Mouse (Mus musculus): Measurements from ENCODE around the gene Znrf3. TPM values are rescaled to one million over a fixed set of nuclear protein-coding genes. Genes with fewer than 3 reads are reported as not detected.

Gene Znrf3
- polyA plus RNA-seq, 1 experiment from 2014 or later, result 13.1 TPM

- no peak for DNase-seq (ENCODE audit: low spot score)
- Histone ChIP-seq H3K36me3 (replicated peaks) (peaks cover 4% of the 10 kb centered on the region), H3K27ac (replicated peaks) (no peak overlapping the region), H3K27me3 (replicated peaks; ENCODE audit: low read depth, poor library complexity, severe bottlenecking) (no peaks in the 10 kb centered on the region), H3K4me3 (no peak overlapping the region), H3K9me3 (no peaks in the 10 kb centered on the region), H3K4me1 (no peaks in the 10 kb centered on the region)
- 93% methylated on average over 1 of the region's 1 CpGs for WGBS
Measured at GRCm38 (mm10) chr11:5354753-5355152, 89.9 kb downstream of the Znrf3 start.

- H3K9me3 ChIP-seq, result no peaks in the 10 kb centered on the region
- H3K27ac ChIP-seq (replicated peaks), result no peak overlapping the region
- H3K36me3 ChIP-seq (replicated peaks), result peaks cover 4% of the 10 kb centered on the region
- no peak for DNase-seq (ENCODE audit: low spot score)
- no peaks in the 10 kb centered on the region for H3K4me1 ChIP-seq
- H3K27me3 ChIP-seq (replicated peaks; ENCODE audit: low read depth, poor library complexity, severe bottlenecking), result no peaks in the 10 kb centered on the region
- H3K4me3 ChIP-seq, result no peak overlapping the region
Measured at GRCm38 (mm10) chr11:5353032-5353431, 91.6 kb downstream of the Znrf3 start.

GRCm38 (mm10) chr11:5349483-5349882 is 95.2 kb downstream of the Znrf3 start:
- H3K4me1 ChIP-seq, result 0 out of 2 replicates have a peak, but pooled peaks cover 5% of the 10 kb centered on the region
- H3K27ac ChIP-seq (replicated peaks), result no peak overlapping the region
- peaks cover 4% of the 10 kb centered on the region for H3K36me3 ChIP-seq (replicated peaks)
- H3K27me3 ChIP-seq (replicated peaks; ENCODE audit: low read depth, poor library complexity, severe bottlenecking), result no peaks in the 10 kb centered on the region
- no peaks in the 10 kb centered on the region for H3K9me3 ChIP-seq
- no peak for DNase-seq (ENCODE audit: low spot score)
- WGBS, result 96% methylated on average over 5 of the region's 5 CpGs
- no peak overlapping the region for H3K4me3 ChIP-seq

- Histone ChIP-seq H3K36me3 (replicated peaks) (no peaks in the 10 kb centered on the region; the same call in 1 of the 2 replicates), H3K4me3 (no peak overlapping the region), H3K4me1 (0 out of 2 replicates have a peak, but pooled peaks cover 5% of the 10 kb centered on the region), H3K27me3 (replicated peaks; ENCODE audit: low read depth, poor library complexity, severe bottlenecking) (no peaks in the 10 kb centered on the region), H3K9me3 (no peaks in the 10 kb centered on the region), H3K27ac (replicated peaks) (no peak overlapping the region)
- WGBS, result 72% methylated on average over 4 of the region's 4 CpGs
- DNase-seq (ENCODE audit: low spot score), result no peak
Measured at GRCm38 (mm10) chr11:5346845-5347640, 97.6 kb downstream of the Znrf3 start.

- Histone ChIP-seq H3K9me3 (no peaks in the 10 kb centered on the region), H3K27ac (replicated peaks) (no peak overlapping the region), H3K4me1 (0 out of 2 replicates have a peak, but pooled peaks cover 5% of the 10 kb centered on the region), H3K4me3 (no peak overlapping the region), H3K27me3 (replicated peaks; ENCODE audit: low read depth, poor library complexity, severe bottlenecking) (no peaks in the 10 kb centered on the region), H3K36me3 (replicated peaks) (no peaks in the 10 kb centered on the region)
- DNase-seq (ENCODE audit: low spot score), result no peak
- 92% methylated on average over 4 of the region's 4 CpGs for WGBS
Measured at GRCm38 (mm10) chr11:5343748-5344147, 100.9 kb downstream of the Znrf3 start.

GRCm38 (mm10) chr11:5339732-5340131 is 104.9 kb downstream of the Znrf3 start:
- no peaks in the 10 kb centered on the region for H3K4me1 ChIP-seq
- no peak for DNase-seq (ENCODE audit: low spot score)
- no peaks in the 10 kb centered on the region for H3K27me3 ChIP-seq (replicated peaks; ENCODE audit: low read depth, poor library complexity, severe bottlenecking)
- no peak overlapping the region for H3K27ac ChIP-seq (replicated peaks)
- H3K36me3 ChIP-seq (replicated peaks), result peaks cover 21% of the 10 kb centered on the region
- 94% methylated on average over 1 of the region's 1 CpGs for WGBS
- no peaks in the 10 kb centered on the region for H3K9me3 ChIP-seq
- no peak overlapping the region for H3K4me3 ChIP-seq

GRCm38 (mm10) chr11:5336852-5337251 is 107.8 kb downstream of the Znrf3 start:
- DNase-seq (ENCODE audit: low spot score), result no peak
- WGBS, result 80% methylated on average over 7 of the region's 7 CpGs
- no peaks in the 10 kb centered on the region for H3K4me1 ChIP-seq
- no peaks in the 10 kb centered on the region for H3K27me3 ChIP-seq (replicated peaks; ENCODE audit: low read depth, poor library complexity, severe bottlenecking)
- H3K9me3 ChIP-seq, result no peaks in the 10 kb centered on the region
- peaks cover 36% of the 10 kb centered on the region for H3K36me3 ChIP-seq (replicated peaks)
- H3K27ac ChIP-seq (replicated peaks), result no peak overlapping the region
- no peak overlapping the region for H3K4me3 ChIP-seq

- H3K9me3 ChIP-seq, result no peaks in the 10 kb centered on the region
- DNase-seq (ENCODE audit: low spot score), result no peak
- no peak overlapping the region for H3K27ac ChIP-seq (replicated peaks)
- H3K4me1 ChIP-seq, result no peaks in the 10 kb centered on the region
- H3K4me3 ChIP-seq, result no peak overlapping the region
- H3K36me3 ChIP-seq (replicated peaks), result peaks cover 41% of the 10 kb centered on the region
- no peaks in the 10 kb centered on the region for H3K27me3 ChIP-seq (replicated peaks; ENCODE audit: low read depth, poor library complexity, severe bottlenecking)
Measured at GRCm38 (mm10) chr11:5336269-5336668, 108.4 kb downstream of the Znrf3 start.

- H3K4me1 ChIP-seq, result no peaks in the 10 kb centered on the region
- H3K36me3 ChIP-seq (replicated peaks), result peaks cover 36% of the 10 kb centered on the region
- no peak overlapping the region for H3K4me3 ChIP-seq
- WGBS, result 95% methylated on average over 4 of the region's 4 CpGs
- no peaks in the 10 kb centered on the region for H3K9me3 ChIP-seq
- H3K27ac ChIP-seq (replicated peaks), result no peak overlapping the region
- no peaks in the 10 kb centered on the region for H3K27me3 ChIP-seq (replicated peaks; ENCODE audit: low read depth, poor library complexity, severe bottlenecking)
- no peak for DNase-seq (ENCODE audit: low spot score)
Measured at GRCm38 (mm10) chr11:5330851-5331250, 113.8 kb downstream of the Znrf3 start.

- WGBS, result 54% methylated on average over 1 of the region's 1 CpGs
- no peak overlapping the region for H3K4me3 ChIP-seq
Measured at GRCm38 (mm10) chr11:5327693-5328092, 117.0 kb downstream of the Znrf3 start.

GRCm38 (mm10) chr11:5326252-5326651 is 118.4 kb downstream of the Znrf3 start:
- H3K36me3 ChIP-seq (replicated peaks), result peaks cover 11% of the 10 kb centered on the region
- H3K9me3 ChIP-seq, result no peaks in the 10 kb centered on the region
- 89% methylated on average over 3 of the region's 3 CpGs for WGBS
- peaks cover 13% of the 10 kb centered on the region for H3K4me1 ChIP-seq
- H3K4me3 ChIP-seq, result no peak overlapping the region
- no peak for DNase-seq (ENCODE audit: low spot score)
- H3K27ac ChIP-seq (replicated peaks), result no peak overlapping the region
- no peaks in the 10 kb centered on the region for H3K27me3 ChIP-seq (replicated peaks; ENCODE audit: low read depth, poor library complexity, severe bottlenecking)

More at GRCm38 (mm10) chr11:5327693-5328092, 117.0 kb downstream of the Znrf3 start:
- Histone ChIP-seq H3K27ac (replicated peaks) (no peak overlapping the region), H3K4me1 (peaks cover 13% of the 10 kb centered on the region), H3K36me3 (replicated peaks) (peaks cover 23% of the 10 kb centered on the region), H3K27me3 (replicated peaks; ENCODE audit: low read depth, poor library complexity, severe bottlenecking) (no peaks in the 10 kb centered on the region), H3K9me3 (no peaks in the 10 kb centered on the region)
- DNase-seq (ENCODE audit: low spot score), result no peak

GRCm38 (mm10) chr11:5325217-5325616 is 119.4 kb downstream of the Znrf3 start:
- Histone ChIP-seq H3K27me3 (replicated peaks; ENCODE audit: low read depth, poor library complexity, severe bottlenecking) (no peaks in the 10 kb centered on the region), H3K9me3 (no peaks in the 10 kb centered on the region), H3K4me3 (no peak overlapping the region), H3K4me1 (peaks cover 13% of the 10 kb centered on the region), H3K36me3 (replicated peaks) (peaks cover 9% of the 10 kb centered on the region), H3K27ac (replicated peaks) (no peak overlapping the region)
- WGBS, result 93% methylated on average over 6 of the region's 6 CpGs
- DNase-seq (ENCODE audit: low spot score), result no peak

- H3K4me3 ChIP-seq, result no peak overlapping the region
- no peaks in the 10 kb centered on the region for H3K27me3 ChIP-seq (replicated peaks; ENCODE audit: low read depth, poor library complexity, severe bottlenecking)
- H3K36me3 ChIP-seq (replicated peaks), result peaks cover under 1% of the 10 kb centered on the region
- WGBS, result 41% methylated on average over 2 of the region's 2 CpGs
- H3K9me3 ChIP-seq, result no peaks in the 10 kb centered on the region
- no peak for DNase-seq (ENCODE audit: low spot score)
- peaks cover 15% of the 10 kb centered on the region for H3K4me1 ChIP-seq
- no peak overlapping the region for H3K27ac ChIP-seq (replicated peaks)
Measured at GRCm38 (mm10) chr11:5324296-5324695, 120.4 kb downstream of the Znrf3 start.
